Mouse (Mus musculus): Measurements from ENCODE around the gene Vstm2l. TPM values are rescaled to one million over a fixed set of nuclear protein-coding genes. Genes with fewer than 3 reads are reported as not detected.

Vstm2l gene
- polyA plus RNA-seq, 1 experiment from 2014 or later = not detected

GRCm38 (mm10) chr2:157913204-157913636 is 1.2 kb upstream of the Vstm2l start:
- no peak overlapping the region for H3K4me3 ChIP-seq (ENCODE audit: low read depth, low read length)
- no peak overlapping the region for H3K27ac ChIP-seq (ENCODE audit: low read depth)
- H3K4me1 ChIP-seq (ENCODE audit: insufficient read depth) = no peaks in the 10 kb centered on the region
- no peak overlapping the region for H3K4me2 ChIP-seq (ENCODE audit: low read depth, low read length)
- no peaks in the 10 kb centered on the region for H3K36me3 ChIP-seq (replicated peaks; ENCODE audit: insufficient read depth, low read length)
- TF ChIP-seq CTCF (IDR thresholded peaks at IDR 0.05; ENCODE audit: low read depth) (no peak), EP300 (IDR thresholded peaks at IDR 0.05; ENCODE audit: low read depth) (no peak)
- DNase-seq (peak; percentile 89), ATAC-seq (peak; percentile 82)
- 1% methylated on average over 16 of the region's 16 CpGs for WGBS (ENCODE audit: insufficient replicate concordance)
- H3K9ac ChIP-seq (replicated peaks) = no peak overlapping the region
- no peaks in the 10 kb centered on the region for H3K9me3 ChIP-seq (ENCODE audit: low read length)
- H3K27me3 ChIP-seq (ENCODE audit: insufficient read depth, low read length) = peaks cover 36% of the 10 kb centered on the region

GRCm38 (mm10) chr2:157913705-157914104 is 748 bp upstream of the Vstm2l start:
- H3K4me2 ChIP-seq (ENCODE audit: low read depth, low read length) = no peak overlapping the region
- no peaks in the 10 kb centered on the region for H3K36me3 ChIP-seq (replicated peaks; ENCODE audit: insufficient read depth, low read length)
- H3K4me1 ChIP-seq (ENCODE audit: insufficient read depth) = no peaks in the 10 kb centered on the region
- no peak for DNase-seq
- WGBS (ENCODE audit: insufficient replicate concordance) = 10% methylated on average over 4 of the region's 4 CpGs
- H3K4me3 ChIP-seq (ENCODE audit: low read depth, low read length) = no peak overlapping the region
- H3K27me3 ChIP-seq (ENCODE audit: insufficient read depth, low read length) = peaks cover 36% of the 10 kb centered on the region
- ATAC-seq = no peak
- H3K9ac ChIP-seq (replicated peaks) = no peak overlapping the region
- H3K9me3 ChIP-seq (ENCODE audit: low read length) = no peaks in the 10 kb centered on the region
- no peak for TF ChIP-seq EP300 (IDR thresholded peaks at IDR 0.05; ENCODE audit: low read depth)
- TF ChIP-seq CTCF (IDR thresholded peaks at IDR 0.05; ENCODE audit: low read depth) = no peak
- no peak overlapping the region for H3K27ac ChIP-seq (ENCODE audit: low read depth)

- no peak overlapping the region for H3K9ac ChIP-seq (replicated peaks)
- no peaks in the 10 kb centered on the region for H3K4me1 ChIP-seq (ENCODE audit: insufficient read depth)
- H3K9me3 ChIP-seq (ENCODE audit: low read length) = no peaks in the 10 kb centered on the region
- no peaks in the 10 kb centered on the region for H3K36me3 ChIP-seq (replicated peaks; ENCODE audit: insufficient read depth, low read length)
- ATAC-seq (no peak), DNase-seq (no peak)
- no peak overlapping the region for H3K4me2 ChIP-seq (ENCODE audit: low read depth, low read length)
- peaks cover 39% of the 10 kb centered on the region for H3K27me3 ChIP-seq (ENCODE audit: insufficient read depth, low read length)
- TF ChIP-seq CTCF (IDR thresholded peaks at IDR 0.05; ENCODE audit: low read depth) (no peak), EP300 (IDR thresholded peaks at IDR 0.05; ENCODE audit: low read depth) (no peak)
- H3K4me3 ChIP-seq (ENCODE audit: low read depth, low read length) = no peak overlapping the region
- no peak overlapping the region for H3K27ac ChIP-seq (ENCODE audit: low read depth)
- WGBS (ENCODE audit: insufficient replicate concordance) = 40% methylated on average over 42 of the region's 43 CpGs
Observed at GRCm38 (mm10) chr2:157914889-157915517, 550 bp downstream of the Vstm2l start.

- H3K27me3 ChIP-seq (ENCODE audit: insufficient read depth, low read length) = peaks cover 39% of the 10 kb centered on the region
- DNase-seq (no peak), ATAC-seq (no peak)
- H3K27ac ChIP-seq (ENCODE audit: low read depth) = no peak overlapping the region
- TF ChIP-seq EP300 (IDR thresholded peaks at IDR 0.05; ENCODE audit: low read depth) = no peak
- TF ChIP-seq CTCF (IDR thresholded peaks at IDR 0.05; ENCODE audit: low read depth) = no peak
- no peak overlapping the region for H3K9ac ChIP-seq (replicated peaks)
- H3K36me3 ChIP-seq (replicated peaks; ENCODE audit: insufficient read depth, low read length) = no peaks in the 10 kb centered on the region
- H3K9me3 ChIP-seq (ENCODE audit: low read length) = no peaks in the 10 kb centered on the region
- no peak overlapping the region for H3K4me2 ChIP-seq (ENCODE audit: low read depth, low read length)
- H3K4me3 ChIP-seq (ENCODE audit: low read depth, low read length) = no peak overlapping the region
- 15% methylated on average over 10 of the region's 10 CpGs for WGBS (ENCODE audit: insufficient replicate concordance)
- no peaks in the 10 kb centered on the region for H3K4me1 ChIP-seq (ENCODE audit: insufficient read depth)
Observed at GRCm38 (mm10) chr2:157918529-157918928, 4.1 kb downstream of the Vstm2l start.

GRCm38 (mm10) chr2:157921551-157921950 is 7.1 kb downstream of the Vstm2l start:
- no peak overlapping the region for H3K9ac ChIP-seq (replicated peaks)
- TF ChIP-seq EP300 (IDR thresholded peaks at IDR 0.05; ENCODE audit: low read depth) (no peak), CTCF (IDR thresholded peaks at IDR 0.05; ENCODE audit: low read depth) (no peak)
- no peaks in the 10 kb centered on the region for H3K4me1 ChIP-seq (ENCODE audit: insufficient read depth)
- H3K4me3 ChIP-seq (ENCODE audit: low read depth, low read length) = no peak overlapping the region
- peaks cover 13% of the 10 kb centered on the region; the same call in 1 of the 2 replicates for H3K27me3 ChIP-seq (ENCODE audit: insufficient read depth, low read length)
- ATAC-seq (no peak), DNase-seq (no peak)
- no peaks in the 10 kb centered on the region for H3K36me3 ChIP-seq (replicated peaks; ENCODE audit: insufficient read depth, low read length)
- H3K4me2 ChIP-seq (ENCODE audit: low read depth, low read length) = no peak overlapping the region
- H3K9me3 ChIP-seq (ENCODE audit: low read length) = no peaks in the 10 kb centered on the region
- 61% methylated on average over 7 of the region's 7 CpGs for WGBS (ENCODE audit: insufficient replicate concordance)
- H3K27ac ChIP-seq (ENCODE audit: low read depth) = no peak overlapping the region

GRCm38 (mm10) chr2:157923406-157923805 is 9.0 kb downstream of the Vstm2l start:
- Histone ChIP-seq H3K4me1 (ENCODE audit: insufficient read depth) (no peaks in the 10 kb centered on the region), H3K4me3 (ENCODE audit: low read depth, low read length) (no peak overlapping the region), H3K4me2 (ENCODE audit: low read depth, low read length) (no peak overlapping the region), H3K9me3 (ENCODE audit: low read length) (no peaks in the 10 kb centered on the region), H3K9ac (replicated peaks) (no peak overlapping the region), H3K27ac (ENCODE audit: low read depth) (no peak overlapping the region), H3K27me3 (ENCODE audit: insufficient read depth, low read length) (peaks cover 4% of the 10 kb centered on the region; the same call in 1 of the 2 replicates), H3K36me3 (replicated peaks; ENCODE audit: insufficient read depth, low read length) (no peaks in the 10 kb centered on the region)
- DNase-seq = no peak
- TF ChIP-seq CTCF (IDR thresholded peaks at IDR 0.05; ENCODE audit: low read depth) (no peak), EP300 (IDR thresholded peaks at IDR 0.05; ENCODE audit: low read depth) (no peak)
- 7% methylated on average over 7 of the region's 7 CpGs for WGBS (ENCODE audit: insufficient replicate concordance)
- ATAC-seq = no peak
